Mouse (Mus musculus): ENCODE data around the gene Zfp612. TPM values are rescaled to one million over a fixed set of nuclear protein-coding genes. Genes with fewer than 3 reads are reported as not detected.

The Zfp612 gene
- polyA plus RNA-seq, 1 experiment from 2014 or later = 2.3 TPM

- Histone ChIP-seq H3K27me3 (replicated peaks; ENCODE audit: insufficient read depth, low read length) (no peaks in the 10 kb centered on the region), H3K4me2 (replicated peaks; ENCODE audit: low read depth, low read length) (no peak overlapping the region), H3K4me1 (ENCODE audit: insufficient read depth, low read depth, low read length) (no peaks in the 10 kb centered on the region), H3K4me3 (ENCODE audit: low read depth, low read length) (no peak overlapping the region), H3K9me3 (ENCODE audit: low read length) (no peaks in the 10 kb centered on the region), H3K27ac (ENCODE audit: low read length) (no peak overlapping the region), H3K36me3 (ENCODE audit: insufficient read depth, low read length) (no peaks in the 10 kb centered on the region), H3K9ac (replicated peaks; ENCODE audit: low read depth) (no peak overlapping the region)
- TF ChIP-seq EP300 (IDR thresholded peaks at IDR 0.05) = no peak
- no peak for TF ChIP-seq CTCF (IDR thresholded peaks at IDR 0.05)
- ATAC-seq (no peak), DNase-seq (ENCODE audit: low spot score) (no peak)
- WGBS = 67% methylated on average over 4 of the region's 4 CpGs
These were observed 39.0 kb upstream of the Zfp612 start for GRCm38 (mm10) chr8:110040509-110040908.

DNA sequence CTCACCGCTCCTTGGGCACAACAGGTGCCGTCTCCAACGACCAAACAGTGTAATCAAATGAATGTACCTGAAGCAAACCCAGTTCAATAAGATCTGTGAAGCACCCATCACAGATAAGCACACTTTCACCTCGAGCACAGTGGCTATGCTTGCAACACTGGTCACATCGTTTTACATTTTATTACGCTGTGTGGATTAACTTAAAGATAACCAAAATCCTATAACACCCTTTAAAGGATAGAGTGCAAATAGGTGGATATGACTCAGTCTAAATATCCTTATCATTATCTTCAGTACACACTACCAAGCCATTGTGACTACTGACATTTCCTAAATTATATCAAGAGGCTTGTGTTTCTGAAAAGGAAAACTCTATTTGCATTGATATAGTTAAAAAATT, 28.3 kb upstream of the Zfp612 start:
- H3K9ac ChIP-seq (replicated peaks; ENCODE audit: low read depth) = no peak overlapping the region
- 47% methylated on average over 6 of the region's 6 CpGs for WGBS
- DNase-seq (ENCODE audit: low spot score) (no peak), ATAC-seq (no peak)
- no peak overlapping the region for H3K27ac ChIP-seq (ENCODE audit: low read length)
- no peaks in the 10 kb centered on the region for H3K27me3 ChIP-seq (replicated peaks; ENCODE audit: insufficient read depth, low read length)
- no peaks in the 10 kb centered on the region for H3K36me3 ChIP-seq (ENCODE audit: insufficient read depth, low read length)
- no peak for TF ChIP-seq EP300 (IDR thresholded peaks at IDR 0.05)
- no peak for TF ChIP-seq CTCF (IDR thresholded peaks at IDR 0.05)
- H3K4me2 ChIP-seq (replicated peaks; ENCODE audit: low read depth, low read length) = no peak overlapping the region
- H3K4me1 ChIP-seq (ENCODE audit: insufficient read depth, low read depth, low read length) = no peaks in the 10 kb centered on the region
- no peaks in the 10 kb centered on the region for H3K9me3 ChIP-seq (ENCODE audit: low read length)
- no peak overlapping the region for H3K4me3 ChIP-seq (ENCODE audit: low read depth, low read length)

DNA sequence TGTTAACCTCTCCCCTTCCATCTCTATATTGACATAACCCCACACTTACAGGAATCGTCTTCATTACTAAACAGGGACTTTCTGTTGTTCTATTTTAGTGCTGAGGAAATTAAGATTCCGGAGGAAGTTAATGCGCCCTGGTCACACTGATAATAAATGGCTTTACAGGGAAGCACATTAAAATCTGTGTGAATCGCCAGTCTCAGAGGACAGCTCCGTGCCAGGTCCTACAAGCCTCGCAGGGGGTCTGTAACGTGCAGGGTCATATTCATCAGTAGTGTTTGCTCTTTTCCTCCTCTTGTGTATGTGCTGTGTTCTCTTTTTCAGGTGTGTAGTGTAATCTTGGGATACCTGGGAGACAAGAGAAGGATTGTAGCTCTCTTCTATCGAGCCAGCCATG, 21.3 kb upstream of the Zfp612 start:
- ATAC-seq = no peak
- Histone ChIP-seq H3K9me3 (ENCODE audit: low read length) (no peaks in the 10 kb centered on the region; the same call in 1 of the 2 replicates), H3K9ac (replicated peaks; ENCODE audit: low read depth) (no peak overlapping the region), H3K4me1 (ENCODE audit: insufficient read depth, low read depth, low read length) (no peaks in the 10 kb centered on the region), H3K27ac (ENCODE audit: low read length) (no peak overlapping the region), H3K27me3 (replicated peaks; ENCODE audit: insufficient read depth, low read length) (no peaks in the 10 kb centered on the region), H3K4me2 (replicated peaks; ENCODE audit: low read depth, low read length) (no peak overlapping the region), H3K36me3 (ENCODE audit: insufficient read depth, low read length) (no peaks in the 10 kb centered on the region), H3K4me3 (ENCODE audit: low read depth, low read length) (no peak overlapping the region)
- TF ChIP-seq EP300 (IDR thresholded peaks at IDR 0.05) (no peak), CTCF (IDR thresholded peaks at IDR 0.05) (no peak)
- 54% methylated on average over 8 of the region's 8 CpGs for WGBS
- DNase-seq (ENCODE audit: low spot score) = no peak

- WGBS = 54% methylated on average over 9 of the region's 9 CpGs
- Histone ChIP-seq H3K36me3 (ENCODE audit: insufficient read depth, low read length) (no peaks in the 10 kb centered on the region), H3K9me3 (ENCODE audit: low read length) (no peaks in the 10 kb centered on the region; the same call in 1 of the 2 replicates), H3K27ac (ENCODE audit: low read length) (no peak overlapping the region), H3K4me1 (ENCODE audit: insufficient read depth, low read depth, low read length) (no peaks in the 10 kb centered on the region), H3K27me3 (replicated peaks; ENCODE audit: insufficient read depth, low read length) (no peaks in the 10 kb centered on the region), H3K4me2 (replicated peaks; ENCODE audit: low read depth, low read length) (no peak overlapping the region), H3K9ac (replicated peaks; ENCODE audit: low read depth) (no peak overlapping the region), H3K4me3 (ENCODE audit: low read depth, low read length) (no peak overlapping the region)
- ATAC-seq (no peak), DNase-seq (ENCODE audit: low spot score) (no peak)
- TF ChIP-seq EP300 (IDR thresholded peaks at IDR 0.05) (no peak), CTCF (IDR thresholded peaks at IDR 0.05) (no peak)
These were observed 15.4 kb upstream of the Zfp612 start for GRCm38 (mm10) chr8:110064161-110064560.

DNA sequence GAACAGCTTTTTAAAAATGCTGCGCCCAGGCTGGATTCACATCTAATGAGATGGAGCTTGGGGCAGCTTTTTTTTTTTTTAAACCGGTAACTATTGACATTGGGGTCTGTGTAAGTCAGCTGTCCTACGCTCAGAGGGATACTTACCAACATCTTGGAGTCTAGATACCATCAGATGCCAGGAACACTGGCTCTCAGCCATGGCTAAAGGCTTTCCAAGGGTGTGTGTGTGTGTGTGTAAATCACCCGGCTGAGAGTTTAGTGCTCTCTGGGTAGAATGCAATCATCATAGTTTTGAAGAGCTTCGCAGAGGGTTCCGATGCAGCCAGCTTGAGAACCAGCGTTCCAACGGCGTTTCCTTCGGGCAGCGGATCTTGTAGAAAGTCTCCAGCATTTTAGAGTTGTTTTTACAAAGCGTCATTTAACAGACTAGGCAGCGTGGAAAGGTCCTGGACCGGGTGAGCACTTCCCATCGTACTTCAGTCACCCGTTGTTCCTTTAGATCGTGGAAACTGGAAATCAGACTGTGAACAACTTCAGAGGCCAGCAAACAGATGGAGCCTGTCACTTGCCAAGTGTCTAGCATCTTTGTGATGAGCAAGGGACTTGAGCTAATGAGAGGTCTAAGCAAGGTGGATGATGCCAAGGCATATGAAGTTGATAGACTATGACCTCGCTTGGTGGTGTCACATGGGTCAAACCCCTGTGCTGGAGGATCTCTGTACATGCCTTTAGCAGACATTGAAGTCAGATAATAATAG, 14.8 kb upstream of the Zfp612 start:
- TF ChIP-seq EP300 (IDR thresholded peaks at IDR 0.05) (no peak), CTCF (IDR thresholded peaks at IDR 0.05) (no peak)
- no peaks in the 10 kb centered on the region for H3K27me3 ChIP-seq (replicated peaks; ENCODE audit: insufficient read depth, low read length)
- no peaks in the 10 kb centered on the region for H3K4me1 ChIP-seq (ENCODE audit: insufficient read depth, low read depth, low read length)
- H3K9me3 ChIP-seq (ENCODE audit: low read length) = no peaks in the 10 kb centered on the region; the same call in 1 of the 2 replicates
- no peaks in the 10 kb centered on the region for H3K36me3 ChIP-seq (ENCODE audit: insufficient read depth, low read length)
- 77% methylated on average over 18 of the region's 18 CpGs for WGBS
- DNase-seq (ENCODE audit: low spot score) (no peak), ATAC-seq (no peak)
- no peak overlapping the region for H3K9ac ChIP-seq (replicated peaks; ENCODE audit: low read depth)
- H3K4me2 ChIP-seq (replicated peaks; ENCODE audit: low read depth, low read length) = no peak overlapping the region
- H3K27ac ChIP-seq (ENCODE audit: low read length) = no peak overlapping the region
- no peak overlapping the region for H3K4me3 ChIP-seq (ENCODE audit: low read depth, low read length)

GRCm38 (mm10) chr8:110065676-110066075, 13.9 kb upstream of the Zfp612 start:
- no peak overlapping the region for H3K9ac ChIP-seq (replicated peaks; ENCODE audit: low read depth)
- H3K27me3 ChIP-seq (replicated peaks; ENCODE audit: insufficient read depth, low read length) = no peaks in the 10 kb centered on the region
- 95% methylated on average over 4 of the region's 4 CpGs for WGBS
- no peak overlapping the region for H3K4me2 ChIP-seq (replicated peaks; ENCODE audit: low read depth, low read length)
- ATAC-seq = no peak
- no peaks in the 10 kb centered on the region for H3K36me3 ChIP-seq (ENCODE audit: insufficient read depth, low read length)
- TF ChIP-seq EP300 (IDR thresholded peaks at IDR 0.05) (no peak), CTCF (IDR thresholded peaks at IDR 0.05) (no peak)
- no peak overlapping the region for H3K4me3 ChIP-seq (ENCODE audit: low read depth, low read length)
- no peaks in the 10 kb centered on the region for H3K4me1 ChIP-seq (ENCODE audit: insufficient read depth, low read depth, low read length)
- H3K9me3 ChIP-seq (ENCODE audit: low read length) = no peaks in the 10 kb centered on the region; the same call in 1 of the 2 replicates
- DNase-seq (ENCODE audit: low spot score) = no peak
- no peak overlapping the region for H3K27ac ChIP-seq (ENCODE audit: low read length)

Data from lung, postnatal 0 days (tissue).